Mouse (Mus musculus) erythroblast, embryonic 14.5 days (primary cell): ENCODE data around the gene Slc37a1.

Experiments
- GATA1 ChIP-seq: IDR thresholded peaks from 2 replicates; pipeline ENCODE4 v1.6.1; 2012; ENCODE audit warnings: low read length, inconsistent platforms, mixed read lengths
- TAL1 ChIP-seq: IDR thresholded peaks from 3 replicates; pipeline ENCODE4 v1.6.1; 2012; ENCODE audit warnings: low read length, inconsistent platforms, mixed read lengths

GRCm38 (mm10) chr17:31290859-31291258 lies 4.3 kb downstream of the Slc37a1 start:
- TF ChIP-seq GATA1, result no peak
- no peak for TF ChIP-seq TAL1
